Mouse (Mus musculus) spleen, adult 2 months (tissue): ENCODE results near the gene Rab37. TPM values are rescaled to one million over a fixed set of nuclear protein-coding genes. Genes with fewer than 3 reads are reported as not detected.

ENCODE experiments used
- DNase-seq, 2 experiments: peaks; one replicate each; pipeline versions ENCODE4 v3.0.0 to v3.0.0-alpha.2; 2012 to 2021; ENCODE audit warnings: low spot score in 2 of 2, low read depth in 1 of 2
- H3K27ac ChIP-seq: fragments of 200-500 bp; 2 replicates; pipeline ENCODE4 v1.5.1; 2012; ENCODE audit warnings: low read length, inconsistent platforms; ENCODE audit not compliant: insufficient read depth
- H3K27me3 ChIP-seq: fragments of 200-500 bp; 2 replicates; pipeline ENCODE4 v1.6.1; 2012; ENCODE audit warnings: mild to moderate bottlenecking, moderate library complexity, low read length, inconsistent platforms; ENCODE audit not compliant: control insufficient read depth, insufficient read depth
- H3K36me3 ChIP-seq: fragments of 200-500 bp; 2 replicates; pipeline ENCODE4 v1.6.1; 2012; ENCODE audit warnings: mild to moderate bottlenecking, low read length, inconsistent platforms; ENCODE audit not compliant: control insufficient read depth, insufficient read depth
- H3K4me1 ChIP-seq: fragments of 200-500 bp; 2 replicates; pipeline ENCODE4 v1.6.1; 2011; ENCODE audit warnings: inconsistent platforms; ENCODE audit not compliant: control insufficient read depth, insufficient read depth, insufficient read length
- H3K4me3 ChIP-seq: fragments of 200-500 bp; 2 replicates; pipeline ENCODE4 v1.5.1; 2011; ENCODE audit warnings: mild to moderate bottlenecking, inconsistent platforms; ENCODE audit not compliant: insufficient read depth, insufficient read length; ENCODE audit errors: extremely low read depth
- CTCF ChIP-seq: fragments of 200-500 bp; IDR thresholded peaks from 2 replicates; pipeline ENCODE4 v1.5.1; 2011; ENCODE audit warnings: mild to moderate bottlenecking, inconsistent platforms; ENCODE audit not compliant: insufficient read depth, insufficient read length, insufficient replicate concordance; ENCODE audit errors: extremely low read depth
- POLR2A ChIP-seq: fragments of 200-500 bp; IDR thresholded peaks from 2 replicates; pipeline ENCODE4 v1.6.1; 2011; ENCODE audit warnings: low read depth, low read length, inconsistent platforms
- WGBS: fragments of 180-500 bp; shearing (Covaris S2); methylation state at CpG from one replicate; pipeline ENCODE4 v1.1.7; 2018; 5-methylcytosine and 5-hydroxymethylcytosine counted together
- polyA plus RNA-seq: library from polyadenylated mRNA; depleted of rRNA; stranded (reverse); fragments of >200 nt; gene quantifications from 2 replicates; pipeline ENCODE4 v1.2.3, GENCODE M21; 2012; rRNA removed

Gene Rab37
- 7.8 and 7.9 TPM in 2 replicates for polyA plus RNA-seq

DNA sequence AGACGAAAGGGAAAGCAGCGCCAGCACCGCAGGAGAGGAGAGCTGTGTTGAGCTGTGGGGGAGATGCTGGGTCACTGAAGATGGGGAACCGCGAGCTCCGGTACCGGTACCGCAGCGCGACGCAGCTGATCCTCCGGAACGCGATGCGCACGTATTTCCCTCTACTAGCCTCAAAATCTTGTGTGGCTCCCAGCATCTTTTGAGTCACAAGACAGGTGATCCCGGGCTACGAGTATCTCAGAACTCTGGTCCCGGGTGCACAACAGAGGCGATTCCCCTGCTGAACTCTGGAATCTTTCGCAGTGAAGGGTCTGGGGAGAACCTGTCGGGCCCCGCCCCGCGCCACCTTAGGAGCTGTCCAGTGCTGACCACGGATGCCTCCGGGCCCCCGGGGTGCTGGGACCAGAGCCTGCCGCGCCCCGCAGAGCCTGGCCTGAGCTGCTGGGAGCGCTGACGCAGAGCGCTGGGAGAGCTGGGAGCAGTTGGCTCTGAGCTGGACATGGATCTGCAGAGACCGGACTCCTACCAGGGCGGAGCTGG is at the start of gene Rab37:
TSS of gene Rab37 (plus strand) at position 70 of the 540 bp plus-strand sequence.
- no peak within 1 kb of the TSS for H3K4me3 ChIP-seq
- WGBS = 5% methylated on average over 36 of the region's 36 CpGs

DNA sequence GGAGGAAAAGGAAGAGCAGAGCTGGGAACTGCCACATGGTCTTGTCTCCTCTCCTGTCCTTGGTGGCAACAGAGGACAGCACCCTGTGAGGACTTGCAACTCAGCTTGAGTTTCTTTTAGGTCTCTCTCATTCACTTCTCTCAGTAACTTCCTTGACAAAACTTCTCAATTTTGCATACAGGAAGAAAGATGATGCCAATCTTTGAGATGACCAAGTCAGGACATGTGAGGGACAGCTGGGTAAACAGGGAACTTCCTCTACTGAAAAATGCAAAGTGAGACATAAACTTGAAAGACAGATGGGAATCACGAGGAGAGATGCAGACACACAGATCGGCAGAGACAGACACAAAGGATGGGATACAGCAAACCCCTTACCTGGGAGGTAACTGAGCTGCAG is 43.0 kb upstream of the Rab37 start, which contains the start of gene Cd300ld3:
TSS of gene Cd300ld3 (minus strand) at position 151 of the 400 bp plus-strand sequence.
- Histone ChIP-seq H3K4me3 (no peak within 1 kb of the TSS), H3K4me1 (no peaks in the 10 kb centered on the region), H3K36me3 (no peaks in the 10 kb centered on the region), H3K27me3 (no peaks in the 10 kb centered on the region), H3K27ac (no peak within 1 kb of the TSS)
- WGBS = 43% methylated on average over 2 of the region's 2 CpGs
- no peak for DNase-seq
- no peak for TF ChIP-seq CTCF
- TF ChIP-seq POLR2A = no peak

More for the DNA sequence above, at the start of gene Rab37:
- Histone ChIP-seq H3K27ac (no peak within 1 kb of the TSS), H3K27me3 (peaks cover 8% of the 10 kb centered on the region), H3K4me1 (no peaks in the 10 kb centered on the region), H3K36me3 (no peaks in the 10 kb centered on the region)
- no peak for DNase-seq
- TF ChIP-seq POLR2A = no peak
- no peak for TF ChIP-seq CTCF

DNA sequence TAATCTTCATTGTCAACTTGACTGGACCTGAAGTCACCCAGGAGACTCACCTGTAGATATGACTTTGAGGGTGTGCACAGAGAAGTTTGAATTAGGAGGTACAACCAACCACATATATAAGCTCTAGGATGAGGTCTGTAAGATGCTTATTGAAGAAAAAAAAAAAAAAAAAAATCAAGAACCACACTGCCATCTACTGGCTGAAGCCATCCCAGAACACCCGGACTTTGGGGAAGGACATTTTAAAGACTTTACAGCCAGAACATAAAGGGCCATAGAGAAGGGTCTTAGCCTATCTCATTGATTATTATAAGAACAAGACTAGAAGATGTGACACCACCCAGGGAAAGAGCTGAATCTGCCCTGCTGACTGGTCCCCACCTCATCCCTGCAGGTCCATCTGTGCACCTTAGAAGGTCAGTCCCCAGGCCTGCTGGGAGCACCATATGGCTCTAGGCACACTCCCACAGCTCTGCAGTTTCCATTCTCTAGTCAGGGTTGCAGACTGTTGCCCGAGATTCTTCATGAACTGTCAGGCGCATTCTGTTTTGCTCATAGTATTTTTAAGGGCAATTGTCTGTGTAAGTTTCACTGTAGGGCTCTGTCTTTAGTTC is 41.8 kb upstream of the Rab37 start:
- no peaks in the 10 kb centered on the region for H3K4me1 ChIP-seq
- no peaks in the 10 kb centered on the region for H3K27me3 ChIP-seq
- no peak for DNase-seq
- H3K4me3 ChIP-seq = no peak overlapping the region
- H3K36me3 ChIP-seq = no peaks in the 10 kb centered on the region
- TF ChIP-seq CTCF (no peak), POLR2A (no peak)
- 40% methylated on average over 3 of the region's 3 CpGs for WGBS
- no peak overlapping the region for H3K27ac ChIP-seq

- Histone ChIP-seq H3K4me1 (no peaks in the 10 kb centered on the region), H3K27me3 (no peaks in the 10 kb centered on the region), H3K36me3 (no peaks in the 10 kb centered on the region), H3K27ac (no peak overlapping the region), H3K4me3 (no peak overlapping the region)
- WGBS = 9% methylated on average over 9 of the region's 9 CpGs
- no peak for DNase-seq
- no peak for TF ChIP-seq CTCF
- no peak for TF ChIP-seq POLR2A
Measured at GRCm38 (mm10) chr11:115052206-115052605, 39.0 kb upstream of the Rab37 start.

DNA sequence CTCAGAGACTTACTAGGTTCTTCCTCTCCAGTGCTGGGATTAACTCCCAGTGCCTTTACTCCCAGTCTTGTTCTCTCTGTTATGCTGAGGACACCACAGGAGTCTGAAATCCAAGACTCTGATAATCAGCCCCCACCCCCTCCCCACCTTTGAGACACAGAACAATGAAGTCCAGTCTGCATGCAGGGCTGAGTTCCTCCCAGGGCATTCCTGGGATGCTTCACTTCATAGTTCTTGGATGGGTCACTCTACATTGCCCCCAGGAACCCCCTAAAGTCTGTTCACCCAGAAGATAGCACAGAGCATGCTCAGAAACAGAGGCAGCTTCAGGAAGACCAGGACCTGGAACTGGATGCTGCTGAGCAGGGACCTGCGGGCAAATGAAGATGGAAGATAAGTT is 38.2 kb upstream of the Rab37 start:
- Histone ChIP-seq H3K4me3 (no peak overlapping the region), H3K27ac (no peak overlapping the region), H3K4me1 (no peaks in the 10 kb centered on the region), H3K27me3 (no peaks in the 10 kb centered on the region), H3K36me3 (no peaks in the 10 kb centered on the region)
- DNase-seq = no peak
- TF ChIP-seq CTCF = no peak
- no peak for TF ChIP-seq POLR2A
- WGBS = 89% methylated on average over 1 of the region's 1 CpGs

DNA sequence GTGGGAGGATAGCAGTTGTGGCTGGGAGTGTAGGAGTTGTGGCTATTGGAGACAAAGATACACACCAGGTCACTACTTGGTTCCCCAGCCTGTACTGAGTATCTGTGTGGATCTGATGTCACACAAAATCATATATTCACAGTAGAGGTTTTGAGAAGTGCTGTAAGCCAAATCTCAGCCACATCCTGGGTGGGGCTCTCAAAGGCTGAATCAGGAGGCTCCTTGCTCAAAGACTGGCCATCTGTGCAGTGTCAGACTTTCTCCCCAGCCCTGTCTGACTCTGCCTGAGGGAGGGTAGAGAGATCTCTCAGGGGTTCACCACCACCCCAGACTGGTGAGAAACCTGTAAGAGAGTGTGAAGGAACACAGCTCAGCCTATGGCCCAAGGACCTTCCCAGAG is 36.7 kb upstream of the Rab37 start:
- Histone ChIP-seq H3K36me3 (no peaks in the 10 kb centered on the region), H3K4me1 (no peaks in the 10 kb centered on the region), H3K27ac (no peak overlapping the region), H3K4me3 (no peak overlapping the region), H3K27me3 (no peaks in the 10 kb centered on the region)
- no peak for TF ChIP-seq CTCF
- TF ChIP-seq POLR2A = no peak
- no peak for DNase-seq

DNA sequence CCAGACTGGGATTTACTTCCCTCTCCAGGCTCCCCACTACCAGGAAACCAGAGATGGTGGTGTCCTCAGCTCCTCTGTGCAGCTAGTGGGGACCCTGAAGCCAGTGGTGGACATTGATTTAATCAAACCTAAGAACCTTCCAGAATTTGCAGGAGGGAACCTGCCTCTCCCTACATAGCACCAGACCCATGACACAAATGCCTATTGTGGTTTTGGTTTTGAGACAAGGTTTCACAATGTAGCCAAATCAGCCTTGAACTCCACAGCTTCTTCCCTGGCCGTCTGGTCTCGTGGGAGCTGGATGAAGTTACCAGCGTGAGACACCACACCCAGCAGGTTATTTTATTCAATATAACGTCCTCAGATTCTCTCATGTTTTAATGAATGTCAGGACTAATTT is 32.5 kb upstream of the Rab37 start:
- H3K27me3 ChIP-seq = no peaks in the 10 kb centered on the region
- no peak overlapping the region for H3K27ac ChIP-seq
- 65% methylated on average over 4 of the region's 4 CpGs for WGBS

More for the DNA sequence above, 32.5 kb upstream of the Rab37 start:
- Histone ChIP-seq H3K4me3 (no peak overlapping the region), H3K36me3 (no peaks in the 10 kb centered on the region), H3K4me1 (no peaks in the 10 kb centered on the region)
- DNase-seq = no peak
- TF ChIP-seq CTCF (no peak), POLR2A (no peak)
